Mouse (Mus musculus) bone marrow, adult 2 months (tissue): Measurements from ENCODE around the gene Krtap4-9.
"Not testable (repeated sequence)": the region's sequence is repeated elsewhere in the genome, so short reads cannot be mapped to it uniquely, and the experiment has no call there.

Experiments
- CTCF ChIP-seq: fragments of 200-500 bp; IDR thresholded peaks from 2 replicates; pipeline ENCODE4 v1.5.1; 2011; ENCODE audit warnings: low read length, control low read depth; ENCODE audit not compliant: control insufficient read depth, insufficient read depth
- POLR2A ChIP-seq: fragments of 200-500 bp; IDR thresholded peaks from 2 replicates; pipeline ENCODE4 v1.6.1; 2011; ENCODE audit warnings: low read depth, mild to moderate bottlenecking, control low read depth, low read length, borderline replicate concordance; ENCODE audit not compliant: control insufficient read depth

DNA sequence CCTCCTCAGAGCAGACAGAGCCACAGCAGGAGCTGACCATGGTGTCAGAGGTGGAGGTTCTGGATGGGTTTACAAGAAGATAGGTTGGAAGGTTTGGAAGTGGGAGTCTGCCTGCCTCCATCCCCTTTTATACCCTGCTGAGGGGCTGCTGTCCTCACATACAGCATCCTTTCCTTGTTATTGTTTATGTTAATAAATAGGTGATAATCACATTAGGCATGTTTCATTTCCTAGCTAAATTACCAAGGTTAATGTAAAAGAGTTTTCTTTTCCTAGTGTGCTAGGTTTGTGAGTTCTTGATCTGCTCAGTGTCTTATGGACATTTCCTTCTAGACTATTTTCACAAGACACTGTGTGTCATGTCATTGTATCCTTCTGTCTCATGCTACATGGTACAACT, 24.8 kb downstream of the Krtap4-9 start, which contains the start of gene Krtap4-13:
- not testable (repeated sequence) for TF ChIP-seq CTCF, POLR2A
